Mouse (Mus musculus) heart, embryonic 15.5 days (tissue): ENCODE results near the gene Cux1. TPM values are rescaled to one million over a fixed set of nuclear protein-coding genes. Genes with fewer than 3 reads are reported as not detected.

Experiments
- ATAC-seq: fragments of 200-750 bp; cut with Nextera tagmentation; replicated peaks from 2 replicates; pipeline ENCODE4 v1.8.0; 2017; ENCODE audit warnings: low read depth, moderate TSS enrichment; ENCODE audit not compliant: insufficient number of reproducible peaks, insufficient read depth, low FRiP score
- H3K27ac ChIP-seq: fragments of 300-500 bp; sonication (generic); 2 replicates; pipeline ENCODE4 v1.5.1; 2015; ENCODE audit warnings: mild to moderate bottlenecking, inconsistent platforms
- H3K27me3 ChIP-seq: fragments of 300-500 bp; sonication (generic); 2 replicates; pipeline ENCODE4 v1.6.1; 2015; ENCODE audit warnings: inconsistent platforms
- H3K36me3 ChIP-seq: fragments of 300-500 bp; sonication (generic); 2 replicates; pipeline ENCODE4 v1.6.1; 2015; ENCODE audit warnings: mild to moderate bottlenecking, inconsistent platforms
- H3K4me1 ChIP-seq: fragments of 300-500 bp; sonication (generic); replicated peaks from 2 replicates; pipeline ENCODE4 v1.6.1; 2015; ENCODE audit warnings: inconsistent platforms
- H3K4me2 ChIP-seq: fragments of 300-500 bp; sonication (generic); 2 replicates; pipeline ENCODE4 v1.6.1; 2015; ENCODE audit warnings: inconsistent platforms, mild to moderate bottlenecking, moderate library complexity
- H3K4me3 ChIP-seq: fragments of 300-500 bp; sonication (generic); 2 replicates; pipeline ENCODE4 v1.5.1; 2015; ENCODE audit warnings: mild to moderate bottlenecking, inconsistent platforms
- H3K9ac ChIP-seq: fragments of 300-500 bp; sonication (generic); 2 replicates; pipeline ENCODE4 v1.6.1; 2015; ENCODE audit warnings: mild to moderate bottlenecking, inconsistent platforms
- H3K9me3 ChIP-seq: fragments of 300-500 bp; sonication (generic); replicated peaks from 2 replicates; pipeline ENCODE4 v1.6.1; 2016; ENCODE audit warnings: inconsistent platforms
- WGBS: fragments of 180-500 bp; shearing (Covaris S2); methylation state at CpG from one replicate; pipeline ENCODE4 v1.1.7; 2015; ENCODE audit warnings: mixed read lengths; 5-methylcytosine and 5-hydroxymethylcytosine counted together
- polyA plus RNA-seq: library from polyadenylated mRNA; unstranded; fragments of >200 nt; fragmentation: Nextera tagmentation; extraction: Ambion mirVana; gene quantifications from 2 replicates; pipeline ENCODE4 v1.2.1, GENCODE M21; 2015

Gene Cux1
- polyA plus RNA-seq, 1 experiment from 2014 or later: 71.2 TPM

GRCm38 (mm10) chr5:136499316-136499715 lies 68.0 kb downstream of the Cux1 start:
- Histone ChIP-seq H3K4me1 (peaks cover 64% of the 10 kb centered on the region), H3K9me3 (no peaks in the 10 kb centered on the region), H3K9ac (no peak overlapping the region), H3K4me3 (no peak overlapping the region), H3K27me3 (no peaks in the 10 kb centered on the region), H3K36me3 (no peaks in the 10 kb centered on the region), H3K4me2 (no peak overlapping the region), H3K27ac (peak overlapping the region; percentile 74)
- 80% methylated on average over 2 of the region's 2 CpGs for WGBS
- ATAC-seq: no peak

- no peak overlapping the region for H3K27ac ChIP-seq
- H3K4me3 ChIP-seq: no peak overlapping the region
- peaks cover 60% of the 10 kb centered on the region for H3K4me1 ChIP-seq
- H3K9ac ChIP-seq: no peak overlapping the region
- no peaks in the 10 kb centered on the region for H3K36me3 ChIP-seq
- H3K4me2 ChIP-seq: no peak overlapping the region
- no peaks in the 10 kb centered on the region for H3K9me3 ChIP-seq
- WGBS: 92% methylated on average over 3 of the region's 3 CpGs
- H3K27me3 ChIP-seq: no peaks in the 10 kb centered on the region
- ATAC-seq: no peak
Measured at GRCm38 (mm10) chr5:136498741-136499140, 68.5 kb downstream of the Cux1 start.

GRCm38 (mm10) chr5:136497301-136497700 lies 70.0 kb downstream of the Cux1 start:
- peaks cover 57% of the 10 kb centered on the region for H3K4me1 ChIP-seq
- H3K4me2 ChIP-seq: no peak overlapping the region
- no peak overlapping the region for H3K4me3 ChIP-seq
- ATAC-seq: no peak
- H3K27ac ChIP-seq: no peak overlapping the region
- no peaks in the 10 kb centered on the region for H3K27me3 ChIP-seq
- H3K36me3 ChIP-seq: no peaks in the 10 kb centered on the region
- no peak overlapping the region for H3K9ac ChIP-seq
- no peaks in the 10 kb centered on the region for H3K9me3 ChIP-seq
- 65% methylated on average over 2 of the region's 2 CpGs for WGBS

GRCm38 (mm10) chr5:136495581-136495980 lies 71.7 kb downstream of the Cux1 start:
- peaks cover 50% of the 10 kb centered on the region for H3K4me1 ChIP-seq
- no peak for ATAC-seq
- no peak overlapping the region for H3K4me3 ChIP-seq
- H3K9ac ChIP-seq: no peak overlapping the region
- no peaks in the 10 kb centered on the region for H3K36me3 ChIP-seq
- H3K4me2 ChIP-seq: no peak overlapping the region
- WGBS: 82% methylated on average over 3 of the region's 3 CpGs
- H3K27ac ChIP-seq: no peak overlapping the region
- no peaks in the 10 kb centered on the region for H3K9me3 ChIP-seq
- no peaks in the 10 kb centered on the region for H3K27me3 ChIP-seq

- peaks cover 47% of the 10 kb centered on the region for H3K4me1 ChIP-seq
- H3K27ac ChIP-seq: no peak overlapping the region
- H3K9me3 ChIP-seq: no peaks in the 10 kb centered on the region
- ATAC-seq: no peak
- no peak overlapping the region for H3K4me3 ChIP-seq
- H3K4me2 ChIP-seq: no peak overlapping the region
- H3K27me3 ChIP-seq: no peaks in the 10 kb centered on the region
- WGBS: 82% methylated on average over 7 of the region's 7 CpGs
- H3K36me3 ChIP-seq: no peaks in the 10 kb centered on the region
- no peak overlapping the region for H3K9ac ChIP-seq
Measured at GRCm38 (mm10) chr5:136494927-136495326, 72.4 kb downstream of the Cux1 start.

- Histone ChIP-seq H3K4me2 (no peak overlapping the region), H3K4me1 (peaks cover 47% of the 10 kb centered on the region), H3K9me3 (no peaks in the 10 kb centered on the region), H3K36me3 (no peaks in the 10 kb centered on the region), H3K4me3 (no peak overlapping the region), H3K27ac (no peak overlapping the region), H3K9ac (no peak overlapping the region), H3K27me3 (no peaks in the 10 kb centered on the region)
- 72% methylated on average over 2 of the region's 2 CpGs for WGBS
- ATAC-seq: no peak
Measured at GRCm38 (mm10) chr5:136494288-136494687, 73.0 kb downstream of the Cux1 start.

- H3K4me3 ChIP-seq: no peak overlapping the region
- H3K4me2 ChIP-seq: no peak overlapping the region
- peaks cover 47% of the 10 kb centered on the region for H3K4me1 ChIP-seq
- H3K9me3 ChIP-seq: no peaks in the 10 kb centered on the region
- H3K27ac ChIP-seq: no peak overlapping the region
- no peak for ATAC-seq
- 42% methylated on average over 5 of the region's 5 CpGs for WGBS
- H3K36me3 ChIP-seq: peaks cover 6% of the 10 kb centered on the region; the same call in 1 of the 2 replicates
- H3K9ac ChIP-seq: no peak overlapping the region
- no peaks in the 10 kb centered on the region for H3K27me3 ChIP-seq
Measured at GRCm38 (mm10) chr5:136489450-136489849, 77.8 kb downstream of the Cux1 start.

GRCm38 (mm10) chr5:136488721-136489120 lies 78.6 kb downstream of the Cux1 start:
- Histone ChIP-seq H3K9me3 (no peaks in the 10 kb centered on the region), H3K4me3 (no peak overlapping the region), H3K27me3 (no peaks in the 10 kb centered on the region), H3K4me1 (peaks cover 45% of the 10 kb centered on the region), H3K36me3 (peaks cover 6% of the 10 kb centered on the region; the same call in 1 of the 2 replicates), H3K27ac (no peak overlapping the region), H3K4me2 (no peak overlapping the region), H3K9ac (no peak overlapping the region)
- WGBS: 68% methylated on average over 3 of the region's 3 CpGs
- no peak for ATAC-seq

- H3K9ac ChIP-seq: no peak overlapping the region
- WGBS: 53% methylated on average over 1 of the region's 1 CpGs
- H3K27me3 ChIP-seq: no peaks in the 10 kb centered on the region
- no peaks in the 10 kb centered on the region for H3K9me3 ChIP-seq
- H3K36me3 ChIP-seq: peaks cover 6% of the 10 kb centered on the region; the same call in 1 of the 2 replicates
- 0 out of 2 replicates have a peak overlapping the region, but pooled peaks have one; percentile 3 for H3K27ac ChIP-seq
- H3K4me2 ChIP-seq: no peak overlapping the region
- H3K4me1 ChIP-seq: peaks cover 42% of the 10 kb centered on the region
- ATAC-seq: no peak
- no peak overlapping the region for H3K4me3 ChIP-seq
Measured at GRCm38 (mm10) chr5:136488223-136488622, 79.1 kb downstream of the Cux1 start.

- Histone ChIP-seq H3K4me2 (no peak overlapping the region), H3K4me1 (peaks cover 38% of the 10 kb centered on the region), H3K9me3 (no peaks in the 10 kb centered on the region), H3K27me3 (no peaks in the 10 kb centered on the region), H3K9ac (no peak overlapping the region), H3K4me3 (no peak overlapping the region), H3K36me3 (peaks cover 6% of the 10 kb centered on the region; the same call in 1 of the 2 replicates), H3K27ac (0 out of 2 replicates have a peak overlapping the region, but pooled peaks have one; percentile 3)
- ATAC-seq: no peak
- WGBS: 55% methylated on average over 11 of the region's 11 CpGs
Measured at GRCm38 (mm10) chr5:136487397-136488093, 79.7 kb downstream of the Cux1 start.

GRCm38 (mm10) chr5:136486401-136486800 lies 80.9 kb downstream of the Cux1 start:
- H3K4me2 ChIP-seq: no peak overlapping the region
- no peak for ATAC-seq
- 94% methylated on average over 3 of the region's 3 CpGs for WGBS
- no peak overlapping the region for H3K27ac ChIP-seq
- H3K4me3 ChIP-seq: no peak overlapping the region
- peaks cover 6% of the 10 kb centered on the region; the same call in 1 of the 2 replicates for H3K36me3 ChIP-seq
- no peak overlapping the region for H3K9ac ChIP-seq
- peaks cover 32% of the 10 kb centered on the region for H3K4me1 ChIP-seq
- H3K27me3 ChIP-seq: no peaks in the 10 kb centered on the region
- no peaks in the 10 kb centered on the region for H3K9me3 ChIP-seq

GRCm38 (mm10) chr5:136485397-136485796 lies 81.9 kb downstream of the Cux1 start:
- Histone ChIP-seq H3K4me3 (no peak overlapping the region), H3K36me3 (peaks cover 6% of the 10 kb centered on the region; the same call in 1 of the 2 replicates), H3K4me1 (peaks cover 32% of the 10 kb centered on the region), H3K27ac (no peak overlapping the region), H3K9ac (no peak overlapping the region), H3K27me3 (no peaks in the 10 kb centered on the region), H3K9me3 (no peaks in the 10 kb centered on the region), H3K4me2 (no peak overlapping the region)
- no peak for ATAC-seq
- 80% methylated on average over 6 of the region's 6 CpGs for WGBS
